Mouse (Mus musculus) layer of hippocampus, postnatal 10 days (tissue): ENCODE results near the gene Pex7. TPM values are rescaled to one million over a fixed set of nuclear protein-coding genes. Genes with fewer than 3 reads are reported as not detected.

Experiments
- DNase-seq, 2 experiments: peaks; one replicate each; pipeline ENCODE4 v3.0.0; 2021; ENCODE audit warnings: low spot score in 2 of 2
- total RNA-seq, 2 experiments: library from RNA; stranded (reverse); gene quantifications; 2 replicates each; pipeline ENCODE4 v1.2.3; 2021

The Pex7 gene
- total RNA-seq, 2 experiments from 2014 or later = 23.5 to 26.5 TPM

DNA sequence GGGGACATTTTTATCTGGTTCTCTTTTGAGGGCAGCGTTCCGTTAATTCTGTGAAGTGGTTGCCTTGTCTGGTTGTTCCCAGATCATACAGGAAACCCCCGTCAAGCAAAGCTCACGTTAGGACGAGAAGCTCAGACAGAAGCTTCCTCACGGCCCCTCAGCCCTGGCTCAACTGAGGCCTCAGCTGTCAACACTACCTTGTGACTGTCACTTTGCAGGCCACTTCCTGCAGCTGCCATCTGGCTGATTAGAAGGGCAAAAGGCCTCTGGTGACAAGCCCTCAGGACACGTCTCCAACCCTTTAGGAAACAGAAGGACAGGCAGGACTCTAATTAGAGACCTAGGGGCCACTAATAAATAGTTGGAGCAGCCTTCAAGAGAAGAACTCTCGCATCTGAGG, 92.1 kb downstream of the Pex7 start:
- DNase-seq = no peak

DNA sequence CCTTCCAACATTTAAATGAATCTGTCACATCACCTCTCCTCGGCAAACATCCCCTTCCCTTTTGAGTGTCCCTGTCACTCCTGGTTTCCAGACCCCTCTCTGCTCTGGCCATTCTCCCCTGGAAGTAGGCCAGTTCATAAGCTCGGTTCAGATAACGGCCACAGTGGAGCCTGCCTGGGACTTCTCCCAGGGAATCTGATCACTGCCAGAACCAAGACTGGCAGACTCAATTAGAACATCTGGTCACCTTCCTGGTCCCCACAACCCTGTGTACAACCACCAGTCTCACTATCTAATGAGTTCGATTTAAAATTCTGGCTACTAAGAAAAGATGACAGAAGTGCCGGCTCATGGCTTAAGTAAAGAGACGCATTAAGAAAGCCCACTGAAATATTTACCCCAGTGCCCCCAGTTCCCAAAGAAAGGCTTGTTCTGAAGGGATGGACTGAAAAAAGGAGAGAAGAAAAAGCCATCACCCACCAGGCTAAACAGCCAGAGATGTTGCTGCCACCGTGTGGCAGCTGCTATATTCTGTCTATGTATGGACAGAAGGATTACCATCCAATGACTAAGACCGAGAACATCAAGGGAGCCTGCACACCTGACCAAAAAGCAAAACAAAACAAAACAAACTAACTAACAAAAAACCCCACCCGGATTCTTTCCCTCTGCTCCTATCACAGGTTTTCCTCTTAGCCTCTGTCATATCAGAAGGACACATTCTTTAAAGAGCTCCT, 95.9 kb downstream of the Pex7 start:
- peak; percentile 33 to 55 for DNase-seq

DNA sequence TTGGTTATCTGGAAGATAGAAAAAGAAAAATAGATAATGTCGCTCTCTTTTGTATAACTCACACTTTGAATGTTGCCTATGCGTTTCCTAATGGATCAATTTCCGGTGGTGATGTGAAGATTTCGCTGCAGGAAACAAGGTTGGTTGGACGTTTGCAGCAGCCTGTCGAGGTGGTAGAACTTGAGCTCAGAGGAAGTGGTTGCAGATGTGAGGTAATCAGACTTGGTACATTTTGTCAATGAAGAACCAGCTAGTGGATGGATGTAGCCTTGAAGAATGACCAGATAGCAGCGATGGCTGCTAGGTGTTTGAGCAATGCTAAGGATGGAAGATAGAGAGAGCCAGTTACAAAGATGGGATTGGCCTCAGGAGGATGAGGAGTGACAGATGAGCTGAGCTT, 102.7 kb downstream of the Pex7 start:
- no peak for DNase-seq

Other genes with a start within 250 kb of the Pex7 start
- not detected for gene Il20ra, start 195.1 kb downstream of the Pex7 start, total RNA-seq
- under 1 TPM; 0.49 to 0.53 TPM for gene Slc35d3, start 56.2 kb downstream of the Pex7 start, total RNA-seq
- 10 to 100 TPM; 18.6 to 19.0 TPM for gene Map3k5, start 26.8 kb upstream of the Pex7 start, total RNA-seq
- 10 to 100 TPM; 42.3 to 49.4 TPM for gene Map7, start 240.8 kb upstream of the Pex7 start, total RNA-seq